Mouse (Mus musculus): ENCODE measurements around the gene Kansl1. TPM values are rescaled to one million over a fixed set of nuclear protein-coding genes. Genes with fewer than 3 reads are reported as not detected.
A peak's percentile ranks its signal among the peaks of the same experiment; 100 is the strongest.

The Kansl1 gene
- total and polyA plus RNA-seq, 3 experiments: 17.3 to 48.4 (median 24.7) TPM

GRCm38 (mm10) chr11:104309377-104310225 lies 159.1 kb downstream of the Kansl1 start:
- no peak overlapping the region for H3K9ac ChIP-seq (ENCODE audit: insufficient read depth, low read depth)
- TF ChIP-seq TBP (conservative IDR thresholded peaks at IDR 0.05; ENCODE audit: low read depth, low read length): no peak
- no peak for TF ChIP-seq ZC3H11A (IDR thresholded peaks at IDR 0.05; ENCODE audit: low read depth, low read length)
- TF ChIP-seq MEF2A (IDR thresholded peaks at IDR 0.05; ENCODE audit: borderline replicate concordance, low read depth, low read length): no peak
- no peak for TF ChIP-seq RCOR1 (conservative IDR thresholded peaks at IDR 0.05; ENCODE audit: low read depth, low read length)
- no peak for TF ChIP-seq UBTF (IDR thresholded peaks at IDR 0.05; ENCODE audit: low read depth, low read length)
- no peak for TF ChIP-seq NELFE (IDR thresholded peaks at IDR 0.05; ENCODE audit: low read depth, low read length)
- no peak for TF ChIP-seq PAX5 (IDR thresholded peaks at IDR 0.05; ENCODE audit: low read length)
- no peak for TF ChIP-seq ZKSCAN1 (IDR thresholded peaks at IDR 0.05; ENCODE audit: borderline replicate concordance, low read depth, low read length)
- TF ChIP-seq MXI1 (IDR thresholded peaks at IDR 0.05; ENCODE audit: low read depth, low read length): no peak
- TF ChIP-seq BHLHE40 (IDR thresholded peaks at IDR 0.05; ENCODE audit: low read depth, low read length): no peak
- no peak for TF ChIP-seq JUND (conservative IDR thresholded peaks at IDR 0.05; ENCODE audit: low read depth, low read length)
- TF ChIP-seq RAD21 (IDR thresholded peaks at IDR 0.05; ENCODE audit: low read depth, low read length): no peak
- no peak for TF ChIP-seq SMC3 (IDR thresholded peaks at IDR 0.05; ENCODE audit: low read depth, low read length)
- TF ChIP-seq USF1 (IDR thresholded peaks at IDR 0.05; ENCODE audit: low read depth, low read length): no peak
- no peak for TF ChIP-seq NRF1 (IDR thresholded peaks at IDR 0.05; ENCODE audit: low read depth, low read length)
- TF ChIP-seq EP300 (IDR thresholded peaks at IDR 0.05; ENCODE audit: low read length): no peak
- no peak for TF ChIP-seq HCFC1 (IDR thresholded peaks at IDR 0.05; ENCODE audit: low read depth, low read length)
- no peak for TF ChIP-seq TCF12 (IDR thresholded peaks at IDR 0.05; ENCODE audit: low read depth, low read length)
- dilution Hi-C loops (cut with MboI; ENCODE audit: extremely low pct_ligation_motif_present, extremely low pct_unique_long_range_greater_than_20kb, low sequenced_read_pairs): no loop called here
- H3K4me1 ChIP-seq (ENCODE audit: control insufficient read depth in 1 of 2, insufficient read depth in 2 of 2): peaks cover 2 to 12% of the 10 kb centered on the region in 2 experiments; a peak in 2 of 4 replicates
- H3K79me2 ChIP-seq (replicated peaks; ENCODE audit: control insufficient read depth, extremely low read depth, insufficient read depth, poor library complexity, severe bottlenecking): no peaks in the 10 kb centered on the region
- DNase-seq (ENCODE audit: extremely low read depth): no peak
- H3K4me2 ChIP-seq (ENCODE audit: insufficient read depth, low read depth, poor library complexity, severe bottlenecking): peak overlapping the region; percentile 27; the same call in 1 of the 2 replicates
- no peak overlapping the region for H3K27ac ChIP-seq (ENCODE audit: insufficient read depth, low read depth)
- no peak overlapping the region for H3K4me3 ChIP-seq (replicated peaks in 1 of 3; ENCODE audit: low read depth in 2 of 3, low read length in 2 of 3, poor library complexity in 1 of 3)
- H3K27me3 ChIP-seq (replicated peaks): no peaks in the 10 kb centered on the region
- H3K9me3 ChIP-seq (replicated peaks; ENCODE audit: low read length): no peaks in the 10 kb centered on the region
- H3K36me3 ChIP-seq (replicated peaks in 1 of 2; ENCODE audit: control insufficient read depth in 1 of 2, insufficient read depth in 1 of 2, low read length in 1 of 2): no peaks in the 10 kb centered on the region
- in situ Hi-C loops (cut with MboI; ENCODE audit: low pct_ligation_motif_present, low pct_unique_long_range_greater_than_20kb, low sequenced_read_pairs): loop anchor here (10.0 kb wide), 1 partner anchor 155 kb away; the partner anchor contains the start of gene Kansl1

GRCm38 (mm10) chr11:104307136-104307535 lies 161.5 kb downstream of the Kansl1 start:
- Histone ChIP-seq H3K4me1 (ENCODE audit: control insufficient read depth in 1 of 2, insufficient read depth in 2 of 2) (peaks cover 2 to 10% of the 10 kb centered on the region in 2 experiments; a peak in 2 of 4 replicates), H3K4me2 (ENCODE audit: insufficient read depth, low read depth, poor library complexity, severe bottlenecking) (no peak overlapping the region), H3K36me3 (replicated peaks in 1 of 2; ENCODE audit: control insufficient read depth in 1 of 2, insufficient read depth in 1 of 2, low read length in 1 of 2) (no peaks in the 10 kb centered on the region), H3K9me3 (replicated peaks; ENCODE audit: low read length) (no peaks in the 10 kb centered on the region), H3K27ac (ENCODE audit: insufficient read depth, low read depth) (no peak overlapping the region), H3K27me3 (replicated peaks) (peaks cover 1% of the 10 kb centered on the region), H3K79me2 (replicated peaks; ENCODE audit: control insufficient read depth, extremely low read depth, insufficient read depth, poor library complexity, severe bottlenecking) (no peaks in the 10 kb centered on the region), H3K9ac (ENCODE audit: insufficient read depth, low read depth) (no peak overlapping the region), H3K4me3 (replicated peaks in 1 of 3; ENCODE audit: low read depth in 2 of 3, low read length in 2 of 3, poor library complexity in 1 of 3) (no peak overlapping the region)
- dilution Hi-C loops (cut with MboI; ENCODE audit: extremely low pct_ligation_motif_present, extremely low pct_unique_long_range_greater_than_20kb, low sequenced_read_pairs) (no loop called here), in situ Hi-C loops (cut with MboI; ENCODE audit: low pct_ligation_motif_present, low pct_unique_long_range_greater_than_20kb, low sequenced_read_pairs) (loop anchor here (10.0 kb wide), 1 partner anchor 158 kb away; the partner anchor contains the start of gene Kansl1)
- no peak for TF ChIP-seq TCF12 (IDR thresholded peaks at IDR 0.05; ENCODE audit: low read depth, low read length)
- no peak for TF ChIP-seq MYC (IDR thresholded peaks at IDR 0.05; ENCODE audit: low read depth, low read length)
- TF ChIP-seq JUND (conservative IDR thresholded peaks at IDR 0.05; ENCODE audit: low read depth, low read length): no peak
- no peak for TF ChIP-seq MAFK (IDR thresholded peaks at IDR 0.05; ENCODE audit: insufficient replicate concordance, low read length)
- TF ChIP-seq TBP (conservative IDR thresholded peaks at IDR 0.05; ENCODE audit: low read depth, low read length): no peak
- TF ChIP-seq PAX5 (IDR thresholded peaks at IDR 0.05; ENCODE audit: low read length): no peak
- TF ChIP-seq ETS1 (conservative IDR thresholded peaks at IDR 0.05; ENCODE audit: low read depth, low read length): no peak
- no peak for TF ChIP-seq ELF1 (IDR thresholded peaks at IDR 0.05; ENCODE audit: low read depth, low read length)
- no peak for TF ChIP-seq POLR2AphosphoS2 (IDR thresholded peaks at IDR 0.05; ENCODE audit: low read depth, low read length)
- no peak for TF ChIP-seq RAD21 (IDR thresholded peaks at IDR 0.05; ENCODE audit: low read depth, low read length)
- no peak for TF ChIP-seq MXI1 (IDR thresholded peaks at IDR 0.05; ENCODE audit: low read depth, low read length)
- TF ChIP-seq CHD1 (IDR thresholded peaks at IDR 0.05; ENCODE audit: low read depth, low read length): no peak
- no peak for TF ChIP-seq ZNF384 (IDR thresholded peaks at IDR 0.05; ENCODE audit: low read depth, low read length)
- DNase-seq (ENCODE audit: extremely low read depth): no peak

Data from CH12.LX (cell line).